Mouse (Mus musculus) Patski (cell line): ENCODE measurements around the gene Olfr689. TPM values are rescaled to one million over a fixed set of nuclear protein-coding genes. Genes with fewer than 3 reads are reported as not detected.

Experiments
- ATAC-seq: fragments of 100-300 bp; one replicate; pipeline ENCODE4 v1.8.0; 2021
- CTCF ChIA-PET: fragments of 350-600 bp; sonication (Branson Sonifier 250); formaldehyde crosslinking; loops from one replicate; lab custom pipeline; 2022; ENCODE audit warnings: inconsistent platforms; lab: Charles Lee
- POLR2A ChIA-PET: fragments of 350-600 bp; sonication (Branson Sonifier 250); formaldehyde crosslinking; loops from one replicate; lab custom pipeline; 2022; ENCODE audit warnings: antibody characterized with exemption, inconsistent platforms; lab: Charles Lee
- DNase-seq: peaks from one replicate; pipeline ENCODE4 v3.0.0-alpha.2; 2011; ENCODE audit warnings: low read depth, low spot score
- H3K27me3 ChIP-seq: fragments of 371-371 bp; one replicate; pipeline ENCODE4 v1.5.1; 2021
- CTCF ChIP-seq: fragments of 100-300 bp; IDR thresholded peaks from one replicate; pipeline ENCODE4 v1.5.1; 2021
- in situ Hi-C: fragments of 300-500 bp; cut with MboI; formaldehyde crosslinking; loops from 3 replicates; pipeline ENCODE4 v1.11.1; 2018; ENCODE audit warnings: low pct_unique_long_range_greater_than_20kb, mixed read lengths
- polyA plus RNA-seq: library from polyadenylated mRNA; unstranded; gene quantifications from one replicate; pipeline ENCODE4 v1.2.3, GENCODE M21; 2021

The Olfr689 gene
- polyA plus RNA-seq, 1 experiment from 2014 or later: 0.01 TPM

DNA sequence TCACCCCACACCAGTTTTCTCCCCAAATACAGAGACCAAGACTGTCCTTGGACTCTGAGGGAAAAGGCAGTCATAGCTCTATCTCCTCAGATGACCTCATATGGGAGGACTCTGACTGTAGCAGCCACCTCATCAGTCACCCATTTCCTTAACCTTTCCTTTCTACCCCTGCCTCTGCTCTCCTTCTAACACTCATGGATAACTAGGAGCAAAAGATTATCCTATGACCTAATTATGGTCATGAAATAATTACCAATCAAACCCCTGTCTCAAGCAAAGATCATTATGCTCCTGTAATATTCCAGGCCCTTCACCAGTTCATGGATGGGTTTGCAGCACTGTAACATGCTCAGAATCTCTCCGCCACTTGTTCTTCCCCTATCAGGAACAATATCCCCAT lies 57.0 kb downstream of the Olfr689 start, which contains the start of gene Olfr692:
Gene Olfr692 (plus strand): TSS at position 301 of the 400 bp plus-strand sequence.
- POLR2A ChIA-PET: no interaction called here

DNA sequence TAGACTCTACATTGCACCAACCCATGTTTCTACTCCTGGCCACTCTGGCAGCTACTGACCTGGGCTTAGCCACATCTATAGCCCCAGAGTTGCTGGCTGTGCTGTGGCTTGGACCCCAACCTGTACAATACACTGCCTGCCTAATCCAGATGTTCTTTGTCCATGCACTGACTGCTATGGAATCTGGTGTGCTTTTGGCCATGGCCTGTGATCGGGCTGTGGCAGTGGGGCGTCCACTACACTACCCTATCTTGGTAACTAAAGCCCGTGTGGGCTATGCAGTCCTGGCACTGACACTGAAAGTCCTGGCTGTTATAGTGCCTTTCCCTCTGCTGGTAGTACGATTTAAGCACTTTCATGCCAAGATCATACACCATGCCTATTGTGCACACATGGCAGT lies 57.6 kb downstream of the Olfr689 start:
- POLR2A ChIA-PET: no interaction called here
- ATAC-seq (no peak), DNase-seq (no peak)
- in situ Hi-C loops: no loop called here
- CTCF ChIA-PET: no interaction called here
- no peak for TF ChIP-seq CTCF
- no peaks in the 10 kb centered on the region for H3K27me3 ChIP-seq

More for the DNA sequence above, 57.0 kb downstream of the Olfr689 start, which contains the start of gene Olfr692:
- CTCF ChIA-PET: no interaction called here
- TF ChIP-seq CTCF: no peak
- H3K27me3 ChIP-seq: no peaks in the 10 kb centered on the region
- no peak for DNase-seq
- no peak for ATAC-seq
- in situ Hi-C loops: no loop called here

Other genes with a start within 250 kb of the Olfr689 start
- gene Olfr678, start 246.7 kb upstream of the Olfr689 start, polyA plus RNA-seq: not detected
- gene Olfr679, start 230.0 kb upstream of the Olfr689 start, polyA plus RNA-seq: not detected
- not detected for gene Olfr680-ps1, start 218.3 kb upstream of the Olfr689 start, polyA plus RNA-seq
- not detected for gene Olfr681, start 194.3 kb upstream of the Olfr689 start, polyA plus RNA-seq
- gene Olfr683, start 164.2 kb upstream of the Olfr689 start, polyA plus RNA-seq: not detected
- gene Olfr684, start 147.5 kb upstream of the Olfr689 start, polyA plus RNA-seq: not detected
- not detected for gene Olfr685, start 125.2 kb upstream of the Olfr689 start, polyA plus RNA-seq
- not detected for gene Olfr686, start 103.7 kb upstream of the Olfr689 start, polyA plus RNA-seq
- not detected for gene Olfr688, start 23.1 kb upstream of the Olfr689 start, polyA plus RNA-seq
- gene Olfr690, start 22.9 kb downstream of the Olfr689 start, polyA plus RNA-seq: not detected
- not detected for gene Olfr691, start 31.1 kb downstream of the Olfr689 start, polyA plus RNA-seq
- not detected for gene Olfr692, start 57.1 kb downstream of the Olfr689 start, polyA plus RNA-seq
- gene Gm5901, start 63.9 kb downstream of the Olfr689 start, polyA plus RNA-seq: not detected
- 24.4 TPM for gene Fam160a2, start 88.9 kb downstream of the Olfr689 start, polyA plus RNA-seq
- gene Cnga4, start 93.4 kb downstream of the Olfr689 start, polyA plus RNA-seq: not detected
- gene Cckbr, start 114.6 kb downstream of the Olfr689 start, polyA plus RNA-seq: not detected
- 7.6 TPM for gene Cavin3, start 171.1 kb downstream of the Olfr689 start, polyA plus RNA-seq
- gene Smpd1, start 243.2 kb downstream of the Olfr689 start, polyA plus RNA-seq: 103 TPM